Mouse (Mus musculus) liver, adult (tissue): ENCODE results near the gene Pctp.

Experiments
- GATA4 ChIP-seq: IDR thresholded peaks from 2 replicates; pipeline ENCODE4 v1.6.1; 2014; ENCODE audit warnings: mild to moderate bottlenecking, low read length; ENCODE audit not compliant: insufficient replicate concordance

Pctp gene

DNA sequence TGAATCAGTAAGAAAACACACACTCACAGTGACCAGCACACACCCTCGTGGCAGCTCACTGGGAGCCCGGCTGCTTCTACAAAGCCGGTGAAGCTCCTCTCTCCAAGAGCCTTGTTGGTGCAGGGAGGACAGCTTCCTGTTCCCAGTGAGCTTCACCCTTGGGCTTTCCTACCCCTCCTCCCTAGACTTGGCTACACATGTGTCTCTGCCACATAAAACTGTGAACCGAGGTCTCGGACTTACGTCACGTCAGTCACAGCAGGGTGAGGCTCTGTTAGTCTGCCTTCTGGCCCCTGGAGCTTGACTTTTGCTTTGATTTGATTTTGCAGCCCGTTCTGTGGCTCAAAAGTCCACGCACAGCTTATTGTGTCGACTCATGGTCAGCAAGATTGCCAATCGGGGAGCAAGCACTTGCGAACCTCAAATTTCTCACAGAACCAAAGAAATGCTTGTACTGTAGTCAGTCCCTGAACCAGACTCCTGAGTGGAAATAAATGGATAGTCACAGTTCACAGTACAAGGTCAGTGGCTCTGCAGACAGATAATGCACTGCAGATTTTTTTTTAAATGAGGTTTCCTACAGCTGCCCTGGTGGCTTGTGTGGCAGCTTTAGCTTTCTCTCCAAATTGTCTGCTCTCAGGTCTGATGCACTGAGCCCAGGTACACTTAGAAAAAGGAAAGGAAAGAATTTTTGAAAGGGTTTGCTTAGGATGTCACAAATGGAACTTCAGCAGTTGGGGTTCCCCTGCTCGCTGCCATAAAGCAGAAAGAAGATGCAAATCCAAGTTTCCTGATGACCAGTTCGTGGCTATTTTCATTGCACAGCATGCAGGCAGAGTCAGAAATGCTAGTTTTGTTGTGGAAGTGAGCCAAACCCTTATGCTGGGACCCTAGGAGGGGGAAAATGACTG, 23.5 kb upstream of the Pctp start:
- TF ChIP-seq GATA4 = no peak

DNA sequence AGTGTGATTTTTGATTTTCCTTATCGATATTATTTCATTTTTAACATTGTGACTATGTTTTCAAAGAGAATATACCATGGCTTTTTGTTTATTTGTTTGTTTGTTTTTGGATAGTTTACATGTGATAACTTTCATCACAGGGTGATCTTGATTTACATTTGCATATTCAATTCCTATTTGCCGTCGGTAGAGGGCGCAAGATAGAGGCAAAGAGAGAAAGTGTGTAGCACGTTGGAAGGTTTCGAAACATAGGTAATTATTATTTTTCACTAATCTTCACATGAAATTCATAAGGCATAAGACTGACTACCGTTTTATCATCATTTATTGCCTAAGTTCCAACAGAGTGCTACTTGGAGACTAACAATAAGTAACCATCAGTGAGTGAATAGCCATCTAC, 16.5 kb upstream of the Pctp start:
- TF ChIP-seq GATA4 = no peak

DNA sequence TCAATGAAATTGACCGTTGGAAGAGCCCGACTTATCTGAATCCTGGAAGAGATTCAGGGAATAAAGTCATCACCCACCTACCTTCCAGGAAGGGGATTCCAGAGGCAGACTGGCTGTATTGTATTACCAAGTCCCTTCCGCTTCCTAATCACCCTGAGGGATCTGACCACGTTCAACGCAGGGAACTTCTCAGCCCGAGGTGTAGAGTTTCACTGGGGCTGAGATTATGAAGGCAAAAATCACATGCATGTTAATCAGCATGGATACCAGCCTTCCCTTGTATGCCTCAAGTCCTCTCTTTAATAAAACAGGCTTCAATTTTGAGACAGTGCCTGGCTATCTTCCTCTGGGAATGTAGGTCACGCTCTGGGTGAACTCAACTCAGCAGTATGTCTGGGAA, 12.6 kb upstream of the Pctp start:
- TF ChIP-seq GATA4 = no peak

DNA sequence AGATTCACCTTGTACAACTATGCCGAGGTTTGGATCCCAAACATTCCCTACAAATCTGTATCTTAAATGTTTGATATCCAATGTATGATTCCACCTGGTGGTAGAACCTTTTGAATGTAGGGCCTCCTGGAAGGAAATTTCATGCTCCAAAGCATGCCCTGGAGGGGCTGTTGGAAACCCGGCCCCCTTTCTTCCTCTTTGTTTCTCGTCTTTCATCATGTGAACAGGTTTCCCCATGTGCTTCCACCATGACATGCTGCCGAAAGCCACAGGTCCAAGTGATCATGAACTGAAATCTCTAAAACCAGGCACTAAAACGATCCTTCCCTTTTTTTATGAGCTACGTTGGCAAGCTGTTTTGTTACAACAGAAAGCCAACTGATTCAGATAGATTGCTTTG, 11.0 kb upstream of the Pctp start:
- TF ChIP-seq GATA4 = no peak

DNA sequence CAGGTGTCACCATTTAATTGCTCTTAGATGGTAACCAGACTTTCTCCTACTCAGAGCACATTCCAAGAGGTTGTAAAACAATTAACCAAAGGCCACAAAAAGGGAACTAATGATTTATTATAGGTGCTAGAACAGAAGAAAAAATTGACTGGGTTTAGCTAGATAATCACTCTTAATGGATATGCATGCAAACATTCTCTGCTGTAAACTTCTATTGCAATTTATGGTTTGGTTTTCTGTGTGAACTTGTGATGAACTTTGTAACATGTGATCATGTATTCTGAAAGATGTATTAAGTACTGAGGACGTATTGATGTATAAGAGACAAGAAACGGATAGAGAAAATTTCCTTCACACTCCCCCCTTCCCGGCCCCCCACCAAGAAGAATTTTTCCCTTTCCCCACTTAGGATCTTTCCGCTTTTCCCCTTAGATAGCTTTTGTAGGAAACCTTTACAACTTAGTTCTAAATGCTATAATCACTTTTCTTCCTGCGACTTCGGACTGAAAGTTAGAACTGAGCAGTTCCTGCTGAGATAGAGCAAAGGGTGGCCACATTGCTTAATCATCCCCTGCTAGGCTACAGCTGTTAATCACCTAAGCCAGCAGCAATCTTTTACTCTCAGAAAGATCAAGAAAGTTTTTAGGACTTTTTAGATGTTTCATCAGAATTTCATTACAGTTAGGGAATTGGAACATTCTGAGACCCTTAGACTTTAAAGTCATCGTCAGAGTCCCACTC, 5.3 kb upstream of the Pctp start:
- no peak for TF ChIP-seq GATA4

DNA sequence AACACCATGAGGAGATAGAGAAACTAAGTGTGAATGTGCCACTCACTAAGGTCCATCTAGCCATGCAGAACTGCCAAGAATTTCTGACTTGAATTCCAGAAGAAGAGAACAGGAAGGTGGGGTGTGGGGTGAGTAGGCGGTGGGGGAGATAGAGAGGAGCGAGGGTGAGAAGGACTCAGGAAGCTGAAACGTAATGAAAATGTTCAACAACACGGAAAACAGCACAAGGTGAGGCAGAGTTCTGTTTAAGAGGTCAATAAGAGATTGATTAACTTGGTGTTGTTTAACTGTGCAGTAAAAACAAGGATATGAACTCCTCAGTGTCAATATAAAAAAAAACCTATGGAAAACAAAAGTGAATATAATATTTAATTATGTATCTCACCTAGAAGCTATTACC, 3.4 kb upstream of the Pctp start:
- TF ChIP-seq GATA4 = no peak

DNA sequence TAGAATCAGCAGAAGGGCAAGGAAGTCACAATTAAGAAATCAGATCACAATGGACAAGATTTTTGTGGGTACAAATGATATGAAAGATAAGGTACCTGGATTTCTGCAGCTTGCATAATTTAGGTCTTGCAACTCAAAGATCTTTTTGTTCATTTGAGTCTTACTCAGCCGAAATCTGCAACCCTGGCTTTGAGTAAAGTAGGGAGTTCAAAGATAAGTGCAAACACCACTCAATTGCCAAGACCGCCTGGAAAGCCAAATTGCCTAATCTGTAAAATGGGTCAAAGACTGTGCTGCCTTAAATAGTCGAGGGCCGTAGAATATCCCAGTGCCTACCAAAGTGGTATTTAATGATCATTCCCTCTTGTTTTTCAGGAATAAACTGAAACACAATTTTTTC, 692 bp upstream of the Pctp start:
- TF ChIP-seq GATA4 = peak; percentile 77

DNA sequence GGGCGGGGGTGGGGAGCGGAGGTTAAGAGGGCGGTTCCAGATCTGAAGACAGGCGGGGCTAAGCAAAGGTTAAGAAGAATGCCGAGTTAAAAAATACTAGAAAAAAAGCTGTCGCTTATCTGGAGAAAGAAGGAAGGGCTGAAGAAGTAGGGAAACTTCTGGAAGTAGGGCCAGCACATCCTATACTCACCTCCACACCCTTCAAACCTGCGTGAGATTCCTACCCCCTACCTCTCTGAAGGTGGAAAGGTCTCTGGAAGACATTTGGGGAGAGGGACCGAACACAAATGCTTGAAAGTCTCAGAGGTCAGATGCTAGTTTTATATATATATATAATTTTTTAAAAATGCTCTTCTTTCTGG, 274 bp upstream of the Pctp start:
- no peak for TF ChIP-seq GATA4

DNA sequence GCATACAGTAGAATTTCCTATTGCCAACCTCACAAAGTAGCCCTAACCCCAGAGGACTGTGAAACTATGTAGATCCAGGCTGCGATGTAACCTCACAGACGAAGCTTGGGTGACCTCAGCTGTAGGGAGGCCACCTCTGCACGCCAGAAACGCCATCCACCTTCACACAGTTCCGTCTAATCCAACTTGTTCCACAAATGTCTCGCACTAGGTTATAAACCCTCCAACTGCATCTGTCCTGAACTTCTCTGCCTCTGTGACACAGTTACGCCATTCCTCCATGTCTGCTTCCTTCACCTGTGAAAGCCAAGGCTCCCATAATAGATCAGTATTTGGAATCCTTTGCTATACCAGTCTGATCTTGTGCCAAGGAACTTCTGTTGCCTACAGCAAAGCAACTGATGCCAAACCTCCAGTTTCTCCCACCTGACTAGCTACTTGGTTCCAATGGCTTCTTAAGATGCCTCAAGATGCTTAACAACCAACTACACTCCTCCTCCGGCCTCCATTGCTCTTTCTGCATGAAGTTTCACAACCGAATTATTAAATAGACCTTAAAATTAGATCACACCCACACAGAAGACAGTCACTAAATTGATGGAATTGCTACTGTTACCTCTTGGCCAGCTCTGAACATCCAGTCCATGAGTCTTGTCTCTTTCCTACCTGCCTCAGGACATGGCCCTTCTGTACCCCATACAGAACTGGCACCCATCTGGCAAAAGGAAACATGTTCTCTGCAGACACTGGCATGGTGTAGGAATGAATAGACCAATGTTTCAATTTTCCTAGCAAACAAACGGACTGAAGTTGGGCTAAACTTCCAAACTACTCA, 1.1 kb downstream of the Pctp start:
- no peak for TF ChIP-seq GATA4

DNA sequence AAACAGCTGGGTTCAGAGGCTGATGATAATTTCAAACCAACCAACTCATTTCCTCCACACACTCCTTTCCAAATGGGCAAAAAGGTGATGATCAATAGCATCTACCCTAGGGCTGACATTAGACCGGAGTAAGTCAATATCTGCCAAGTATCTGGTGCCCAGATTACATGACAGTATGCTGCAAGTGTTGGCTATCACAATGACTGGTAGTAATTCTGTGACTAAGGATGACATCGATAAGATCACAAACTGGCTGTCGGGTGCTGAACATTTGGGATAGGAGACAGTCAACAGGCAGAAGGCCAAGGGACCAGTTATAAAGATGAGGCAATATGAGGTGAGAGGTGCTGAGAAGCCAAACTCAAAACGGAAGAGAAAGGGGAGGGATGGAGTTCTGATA, 2.0 kb downstream of the Pctp start:
- peak; percentile 84; the same call in 1 of the 2 replicates for TF ChIP-seq GATA4

DNA sequence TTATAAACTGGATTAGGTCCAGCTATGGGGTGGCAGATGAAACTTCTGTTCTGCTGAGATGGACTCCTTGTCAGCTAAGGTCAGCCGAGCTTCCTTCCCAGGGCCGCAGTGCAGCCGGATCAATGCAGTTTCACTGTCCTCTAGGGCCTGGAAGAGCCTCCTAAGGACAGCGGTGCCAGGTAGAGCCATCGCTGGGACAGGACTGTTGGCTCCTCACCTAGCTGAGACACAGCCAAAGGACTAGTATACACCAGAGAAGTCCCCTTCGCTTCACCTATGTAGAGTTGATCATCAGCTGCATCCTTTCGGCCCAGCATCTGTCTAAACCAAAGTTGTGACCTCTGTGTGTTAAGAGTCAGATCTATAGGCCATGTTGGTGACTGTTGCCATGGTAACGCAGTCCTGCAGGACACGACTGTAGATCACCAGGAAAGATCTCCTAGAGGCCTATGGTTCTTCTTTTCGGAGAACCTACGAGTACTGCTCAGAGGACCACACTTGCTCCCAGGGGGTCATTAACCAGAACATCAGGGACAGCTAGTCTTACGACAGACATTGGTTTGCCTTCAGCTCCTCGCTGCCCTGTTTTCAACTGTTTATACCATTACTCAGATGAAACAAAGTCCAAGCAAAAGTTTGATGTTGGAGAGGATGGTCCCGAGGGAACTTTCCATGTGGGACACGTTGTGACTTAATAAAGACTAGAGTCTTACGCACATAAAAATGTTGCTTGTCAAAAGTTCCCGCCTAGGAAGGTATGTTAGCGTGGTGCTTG, 3.5 kb downstream of the Pctp start:
- TF ChIP-seq GATA4 = no peak

DNA sequence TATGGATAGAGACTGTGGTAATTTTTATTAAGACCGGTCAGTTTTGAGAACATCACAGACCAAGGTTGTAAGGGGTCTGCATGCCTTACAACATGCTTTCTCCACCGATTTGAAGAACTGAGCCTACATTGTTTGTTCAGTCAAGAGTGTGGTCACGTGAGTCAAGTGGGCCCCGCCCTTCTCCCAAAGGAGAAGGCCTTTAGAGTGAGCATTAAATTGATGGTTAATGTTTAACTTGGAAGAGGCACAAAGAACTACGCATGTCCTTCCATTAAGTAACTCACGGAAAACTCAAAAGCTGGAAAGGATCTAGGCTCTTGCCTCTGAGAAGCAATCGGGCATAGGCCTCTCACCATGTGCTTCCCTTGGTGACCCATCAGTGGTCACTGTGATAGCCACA, 5.8 kb downstream of the Pctp start:
- no peak for TF ChIP-seq GATA4

DNA sequence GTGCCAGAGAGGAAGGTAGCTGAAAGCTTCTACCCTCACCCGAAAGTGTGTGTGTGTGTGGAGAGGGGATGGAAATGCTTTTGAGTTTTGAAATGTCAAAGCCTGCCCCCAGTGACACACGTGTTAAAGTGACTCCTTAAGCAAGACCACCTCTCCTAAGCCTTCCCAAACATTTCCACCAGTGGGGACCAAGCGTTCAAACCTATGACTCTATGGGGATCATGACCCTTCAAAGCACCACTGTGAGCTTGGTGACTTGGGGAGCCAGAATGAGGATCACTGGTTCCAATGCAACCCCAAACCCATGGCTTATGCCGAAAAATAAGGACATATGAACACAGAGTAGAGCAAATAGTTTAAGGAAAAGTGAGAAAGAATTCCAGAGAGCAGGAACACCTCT, 6.3 kb downstream of the Pctp start:
- no peak for TF ChIP-seq GATA4

DNA sequence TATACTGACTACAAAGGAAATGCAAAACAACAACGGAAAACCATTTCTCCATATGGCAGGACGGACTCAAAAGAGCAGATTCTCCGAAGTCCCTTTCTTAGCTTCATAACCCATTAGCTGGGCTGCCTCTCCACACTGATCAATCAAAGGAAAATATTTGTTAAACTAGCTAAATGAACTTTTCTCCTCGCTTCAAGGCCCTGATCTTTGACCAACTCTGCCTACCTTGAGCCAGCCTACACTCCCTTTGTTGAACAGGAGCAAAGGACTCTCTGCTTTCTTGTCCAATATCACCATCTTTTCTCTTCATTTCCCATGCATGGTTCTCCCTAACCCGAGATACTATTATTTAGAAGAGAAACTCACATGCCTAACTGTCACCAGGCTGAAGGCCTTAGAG, 7.1 kb downstream of the Pctp start:
- TF ChIP-seq GATA4 = no peak

DNA sequence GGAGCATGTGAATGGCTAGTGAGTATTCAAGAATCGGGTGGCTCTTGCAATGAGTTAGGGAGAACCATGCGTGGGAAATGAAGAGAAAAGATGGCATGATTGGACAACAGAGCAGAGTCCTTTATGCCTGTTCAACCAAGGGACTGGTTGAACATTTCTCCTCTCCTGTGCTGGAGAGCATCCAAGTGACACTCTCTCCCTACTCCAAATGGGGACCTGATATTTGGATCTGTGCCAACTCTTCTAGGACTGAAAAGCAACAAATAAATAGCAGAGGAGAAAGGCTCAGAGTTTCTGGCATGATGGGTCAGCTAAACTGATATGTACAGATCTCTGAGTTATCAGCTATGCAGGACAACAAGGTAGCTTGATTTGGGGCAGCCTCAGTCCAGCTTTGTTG, 8.0 kb downstream of the Pctp start:
- TF ChIP-seq GATA4 = no peak

DNA sequence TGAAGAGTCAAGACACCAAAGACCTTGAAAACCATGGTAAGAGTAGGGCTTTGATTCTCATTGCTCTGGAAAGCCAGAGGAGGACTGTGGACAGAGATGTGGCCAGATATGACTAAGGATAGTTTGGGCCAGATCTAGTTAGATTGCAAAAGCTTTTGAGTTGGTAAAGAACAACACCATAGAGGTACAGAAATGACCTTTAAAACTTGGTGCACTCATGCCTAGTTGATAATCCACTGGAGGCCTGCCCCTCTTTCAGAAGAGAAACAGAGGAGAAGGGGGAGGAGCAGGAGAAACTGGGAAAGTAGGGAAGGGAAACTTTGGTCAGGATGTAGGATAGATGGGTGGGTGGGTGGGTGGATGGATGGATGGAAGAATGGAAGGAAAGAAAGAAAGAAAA, 11.0 kb downstream of the Pctp start:
- peak; percentile 23; the same call in 1 of the 2 replicates for TF ChIP-seq GATA4
